Mouse (Mus musculus) inflammation-experienced regulatory T-cells (primary cell): ENCODE measurements around the gene Tsr1. TPM values are rescaled to one million over a fixed set of nuclear protein-coding genes. Genes with fewer than 3 reads are reported as not detected.

Source experiments
- polyA plus RNA-seq, 2 experiments: library from polyadenylated mRNA; unstranded; fragments of 100-300 nt; shearing (Covaris generic); gene quantifications; one replicate each; pipeline ENCODE4 v1.2.1; 2017

Gene Tsr1
- polyA plus RNA-seq = 10 to 100 TPM; 38.4 to 53.2 TPM

DNA sequence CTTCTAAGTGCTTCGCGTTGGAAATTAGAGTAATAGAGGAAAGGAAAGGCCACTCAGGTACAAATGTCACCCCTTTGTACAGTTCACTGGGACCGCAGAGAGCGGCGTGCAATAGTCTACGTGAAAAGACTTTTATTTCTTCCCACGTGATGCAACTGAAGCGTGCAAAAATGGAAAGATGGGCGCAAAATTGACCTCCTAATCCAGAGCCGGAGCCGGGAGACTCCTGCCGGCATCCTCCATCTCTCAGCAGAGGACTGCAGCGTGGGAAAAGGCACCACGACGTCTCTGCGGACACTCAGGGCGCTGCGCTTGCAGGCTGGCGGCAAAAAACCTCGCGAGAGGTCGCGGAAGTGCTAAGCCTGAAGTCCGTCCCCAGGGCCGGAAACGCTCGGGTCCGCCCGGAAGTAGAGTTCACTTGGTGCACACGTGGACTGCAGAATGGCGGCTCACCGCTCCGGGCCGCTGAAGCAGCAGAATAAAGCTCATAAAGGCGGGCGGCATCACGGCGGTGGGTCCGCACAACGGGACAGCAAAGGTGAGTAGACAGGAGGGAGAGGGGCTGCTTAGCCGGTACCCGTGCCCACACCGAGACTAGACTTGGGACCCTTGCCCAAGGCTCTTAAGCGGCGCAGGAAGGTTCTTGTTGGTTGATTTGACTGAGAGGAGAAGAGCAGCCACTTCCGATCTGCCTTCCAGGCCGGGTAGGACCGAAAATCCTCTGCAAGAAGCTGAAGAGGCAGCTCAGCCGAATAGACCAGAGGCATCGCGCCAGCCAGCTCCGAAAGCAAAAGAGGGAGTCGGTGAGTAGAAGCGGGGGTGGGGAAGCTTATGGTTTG, at the start of gene Tsr1:
Gene Tsr1, plus strand, starts transcription at position 394 of the 839 bp plus-strand sequence.

DNA sequence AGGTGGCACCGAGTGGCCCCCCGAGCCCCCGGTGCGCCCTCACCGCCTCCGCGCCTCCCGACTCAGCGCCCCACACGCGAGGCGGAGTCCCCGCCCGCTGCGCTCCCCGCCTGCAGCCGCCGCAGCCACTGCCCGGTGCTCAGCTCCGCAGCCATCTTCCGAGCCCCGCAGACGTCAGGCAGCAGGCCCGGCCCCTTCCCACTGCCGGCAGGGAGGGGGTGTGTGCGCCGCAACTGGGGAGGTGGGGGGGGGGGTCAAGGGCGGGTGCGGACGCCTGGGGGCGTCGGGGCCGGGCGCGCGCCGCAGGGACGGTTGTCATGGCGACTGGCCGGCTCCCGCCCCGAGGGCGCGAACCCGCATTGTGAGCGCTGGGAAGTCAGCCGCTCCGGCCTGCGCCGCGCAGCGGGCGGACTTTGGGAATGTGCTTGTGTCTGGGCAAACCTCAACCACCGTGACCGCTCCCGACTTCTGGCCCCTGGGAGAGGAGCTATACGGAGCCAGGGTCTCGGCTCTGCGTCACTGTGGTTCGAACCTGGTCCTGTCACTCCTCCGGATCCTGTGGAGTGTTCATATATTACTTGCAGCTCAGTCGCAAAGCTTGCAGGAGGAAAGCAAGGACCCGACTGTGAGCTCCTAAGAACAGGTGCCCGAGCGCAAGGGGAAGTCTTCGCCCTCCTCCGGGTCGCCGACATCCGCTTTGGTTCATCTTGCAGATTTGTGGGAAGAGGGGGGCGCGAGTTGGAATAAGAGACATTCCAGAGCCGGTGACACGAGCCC, 782 bp upstream of the Tsr1 start, which contains the start of gene Sgsm2:
Gene Sgsm2, minus strand, starts transcription at position 160 of the 777 bp plus-strand sequence.

DNA sequence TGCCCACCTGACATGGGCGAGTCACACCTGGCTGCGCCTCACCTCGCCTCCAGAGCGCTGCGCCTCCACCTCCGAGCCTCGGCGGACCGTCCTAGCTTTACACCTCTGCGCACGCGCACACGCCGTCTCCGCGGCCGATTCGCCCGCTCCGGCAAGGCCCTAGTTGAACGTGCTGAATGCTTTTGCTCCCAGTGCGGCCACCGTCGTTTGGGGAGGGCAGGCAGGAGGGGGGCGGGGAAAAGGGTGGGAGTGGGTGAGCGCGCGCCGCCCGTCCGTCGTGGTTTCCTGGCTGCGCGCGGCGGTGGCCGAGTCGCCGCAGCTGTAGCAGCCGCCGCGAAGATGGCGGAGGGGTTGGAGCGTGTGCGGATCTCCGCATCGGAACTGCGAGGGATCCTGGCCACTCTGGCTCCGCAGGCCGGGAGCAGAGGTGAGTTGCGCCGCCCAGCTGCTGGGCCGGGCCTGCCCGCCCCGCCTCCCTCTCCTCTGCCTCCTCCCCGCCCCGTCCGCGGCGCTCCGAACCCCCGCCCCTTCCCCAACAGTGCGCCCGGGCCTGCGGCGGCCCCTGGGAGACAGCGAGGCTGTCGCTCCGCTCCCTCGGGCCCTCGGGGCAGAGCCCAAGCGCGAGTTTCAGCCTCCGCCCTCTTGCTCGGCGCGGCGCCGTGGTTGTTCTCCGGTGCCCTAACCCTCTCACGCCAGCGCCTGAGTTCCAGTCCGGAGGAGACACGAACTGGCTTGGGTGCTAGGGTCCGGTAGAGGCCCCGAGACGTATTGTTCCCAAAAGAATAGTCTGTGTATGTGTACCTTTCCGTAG, 27.9 kb downstream of the Tsr1 start, which contains the start of the genes Smg6 and Srr:
Gene Smg6, plus strand, starts transcription at position 247 of the 811 bp plus-strand sequence.
Gene Srr, minus strand, starts transcription at position 372 of the 811 bp plus-strand sequence.

Other genes with a start within 250 kb of the Tsr1 start
- gene Cluh, start 248.6 kb upstream of the Tsr1 start, polyA plus RNA-seq = 10 to 100 TPM; 26.8 to 35.6 TPM
- gene Pafah1b1, start 173.4 kb upstream of the Tsr1 start, polyA plus RNA-seq = 10 to 100 TPM; 65.4 to 77.3 TPM
- 10 to 100 TPM; 40.0 to 41.2 TPM for gene Mettl16, start 127.2 kb upstream of the Tsr1 start, polyA plus RNA-seq
- 1 to 10 TPM; 7.8 to 8.9 TPM for gene Mnt, start 67.2 kb upstream of the Tsr1 start, polyA plus RNA-seq
- gene Sgsm2, start 1.0 kb upstream of the Tsr1 start, polyA plus RNA-seq = 1 to 10 TPM; 3.8 to 4.5 TPM
- 10 to 100 TPM; 29.7 to 32.8 TPM for gene Smg6, start 27.8 kb downstream of the Tsr1 start, polyA plus RNA-seq
- 1 to 10 TPM; 7.2 to 7.8 TPM for gene Srr, start 27.9 kb downstream of the Tsr1 start, polyA plus RNA-seq